Mouse (Mus musculus) lung, adult 2 months (tissue): ENCODE measurements around the gene Sergef.

ENCODE experiments used
- CTCF ChIP-seq: fragments of 200-500 bp; IDR thresholded peaks from 2 replicates; pipeline ENCODE4 v1.5.1; 2011; ENCODE audit warnings: mild to moderate bottlenecking, low read length, control low read depth; ENCODE audit not compliant: insufficient read depth
- POLR2A ChIP-seq: fragments of 200-500 bp; IDR thresholded peaks from 2 replicates; pipeline ENCODE4 v1.6.1; 2011; ENCODE audit warnings: low read depth, mild to moderate bottlenecking, control low read depth, low read length, borderline replicate concordance; ENCODE audit errors: extremely low read depth

- no peak for TF ChIP-seq CTCF
- no peak for TF ChIP-seq POLR2A
These were observed 82.2 kb downstream of the Sergef start for GRCm38 (mm10) chr7:46557387-46557786.
